Mouse (Mus musculus) right cerebral cortex, postnatal 14 days (tissue): ENCODE measurements around the gene Ubox5.
"Not testable (repeated sequence)": the region's sequence is repeated elsewhere in the genome, so short reads cannot be mapped to it uniquely, and the experiment has no call there.

Experiments
- DNase-seq: peaks from one replicate; pipeline ENCODE4 v3.0.0; 2022

Ubox5 gene

DNA sequence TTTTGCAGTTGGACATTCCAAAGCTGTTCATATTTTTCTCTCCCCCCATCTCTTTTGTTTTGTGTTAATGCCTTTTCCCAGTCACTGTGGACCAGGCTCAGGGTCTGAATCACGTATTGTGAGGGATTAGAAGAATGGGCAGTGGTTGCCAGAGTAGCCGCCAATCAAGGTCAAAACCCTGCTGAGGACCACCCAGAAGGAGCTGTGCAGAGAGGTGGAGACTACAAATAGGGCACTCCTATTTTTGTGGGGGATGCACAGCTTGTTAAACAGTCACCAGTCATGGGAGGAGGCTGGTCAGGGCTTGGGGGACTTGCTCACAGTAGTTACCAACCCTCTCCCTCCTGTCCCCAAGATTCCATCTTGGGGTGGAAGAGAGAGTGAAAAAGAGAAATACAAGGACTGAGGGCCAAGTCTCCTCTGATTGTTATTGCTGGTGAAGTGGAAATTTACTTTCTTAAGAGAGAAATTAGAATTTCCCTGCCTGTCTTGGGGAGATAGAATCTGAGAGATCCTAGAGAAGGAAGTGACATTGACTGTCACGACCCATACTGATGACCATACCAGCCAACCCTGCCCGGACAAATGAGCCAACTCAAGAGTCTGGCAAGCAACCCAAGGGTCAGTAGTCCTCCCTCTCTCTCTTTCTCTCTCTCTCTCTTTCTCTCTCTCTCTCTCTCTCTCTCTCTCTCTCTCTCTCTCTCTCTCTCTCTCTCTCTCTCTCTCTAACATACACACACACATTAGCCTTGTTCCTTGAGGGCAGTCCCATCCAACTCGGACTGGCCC lies 3.2 kb upstream of the Ubox5 start:
- no peak for DNase-seq

DNA sequence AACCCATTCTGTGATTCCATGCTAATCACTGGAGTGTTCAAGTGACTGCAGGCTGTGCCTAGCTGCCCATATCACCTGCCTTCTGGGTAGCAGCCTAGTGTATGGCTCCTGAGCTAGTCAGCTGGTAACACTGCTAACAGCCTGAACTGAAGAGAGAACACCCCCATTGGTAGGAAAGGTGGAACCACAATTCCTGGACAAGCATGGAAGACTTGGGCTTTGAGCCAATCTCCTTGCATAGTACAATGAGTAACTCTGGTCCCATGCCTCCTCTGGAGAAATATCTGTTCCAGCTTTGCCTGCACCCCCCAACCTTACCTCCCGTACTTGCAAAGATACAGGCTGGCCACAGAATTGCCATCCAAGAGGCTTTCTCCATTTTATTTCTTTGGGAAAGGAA lies 2.6 kb upstream of the Ubox5 start:
- no peak for DNase-seq

DNA sequence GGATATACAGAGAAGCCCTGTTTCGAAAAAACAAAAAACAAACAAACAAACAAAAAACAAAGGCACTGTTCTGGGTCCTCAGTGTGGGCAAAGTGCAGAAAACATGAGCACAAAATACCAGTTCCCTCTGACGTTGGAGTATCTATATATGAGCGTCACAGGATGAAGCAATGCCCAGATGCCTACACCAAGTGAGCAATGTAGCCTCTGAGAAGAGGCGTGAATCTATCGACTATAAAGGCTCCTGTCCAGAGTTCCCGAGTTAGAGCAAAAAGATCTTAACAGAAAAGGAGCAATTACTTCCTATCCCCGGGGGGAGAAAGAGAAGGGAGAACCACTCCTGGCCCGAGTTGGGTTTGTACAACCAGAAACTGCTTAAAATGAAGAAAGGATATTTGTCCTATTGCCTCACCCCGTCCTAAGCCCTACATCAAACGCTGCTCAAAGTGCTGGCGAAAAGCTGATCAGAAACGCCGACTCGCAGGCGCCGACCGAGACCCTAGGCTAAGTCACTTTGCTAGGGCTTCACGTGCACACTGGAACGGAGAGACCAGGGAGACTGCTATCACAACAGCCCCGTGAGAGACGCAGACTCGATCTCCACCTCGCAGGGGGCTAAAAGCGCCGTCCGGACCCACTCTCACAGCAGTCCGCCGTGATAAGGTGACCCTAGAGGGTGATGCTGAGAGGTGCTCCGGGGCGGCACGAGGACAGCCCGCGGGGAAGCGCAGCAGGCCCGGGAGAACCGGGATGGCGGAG lies 579 bp downstream of the Ubox5 start:
- no peak for DNase-seq

DNA sequence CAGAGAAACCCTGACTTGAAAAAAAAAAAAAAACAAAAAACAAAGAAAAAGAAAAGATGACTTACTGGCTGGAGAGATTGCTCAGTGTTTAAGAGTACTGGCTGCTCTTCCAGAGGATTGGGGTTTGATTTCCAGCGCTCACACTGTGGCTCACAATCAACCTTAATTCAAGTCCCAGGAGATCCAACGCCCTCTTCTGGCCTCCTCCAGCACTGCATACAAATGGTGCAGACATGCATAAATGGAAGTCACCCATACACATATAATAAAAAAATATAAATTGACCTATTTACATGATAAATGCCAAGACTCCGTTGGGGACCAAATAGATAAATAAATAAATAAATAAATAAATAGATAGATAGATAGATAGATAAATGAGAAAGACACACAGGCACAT lies 1.4 kb downstream of the Ubox5 start:
- DNase-seq, result peak; percentile 17

DNA sequence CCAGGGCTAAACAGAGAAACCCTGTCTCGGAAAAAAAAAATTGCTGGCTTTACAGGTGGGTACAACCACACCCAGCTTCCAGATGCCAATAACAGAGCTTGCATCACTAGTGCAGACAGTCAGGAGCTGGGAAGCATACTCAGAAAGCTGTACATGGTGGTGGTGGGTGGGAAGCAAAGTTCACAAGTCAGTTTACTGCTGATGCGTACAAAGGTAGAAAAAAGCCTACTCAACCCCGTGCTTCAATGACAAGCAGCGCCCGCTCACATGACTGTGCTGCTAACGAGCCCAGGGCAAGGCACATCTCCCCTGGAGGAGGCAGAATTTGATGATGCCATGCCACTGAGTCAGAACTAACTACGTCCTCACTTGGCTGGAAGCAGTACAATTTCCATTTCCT lies 10.9 kb downstream of the Ubox5 start:
- DNase-seq, result no peak

DNA sequence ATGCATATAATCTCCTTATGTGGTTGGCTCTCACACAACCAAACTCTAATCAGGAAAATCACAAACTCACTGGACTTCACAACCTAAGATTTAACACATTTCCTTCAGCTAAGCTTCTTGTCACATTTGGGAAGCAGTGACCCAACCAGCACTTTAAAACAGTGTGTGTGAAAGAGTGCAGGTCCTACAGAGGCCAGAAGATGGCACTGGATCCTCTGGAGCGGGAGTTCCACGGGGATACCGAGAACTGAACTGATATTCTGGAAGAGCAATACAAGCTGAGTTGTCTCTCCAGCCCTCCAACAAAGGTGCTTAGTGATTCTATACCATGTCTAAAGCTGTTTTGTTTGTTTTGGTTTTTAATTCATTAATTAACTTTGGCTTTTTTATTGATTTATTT lies 16.7 kb downstream of the Ubox5 start:
- no peak for DNase-seq

DNA sequence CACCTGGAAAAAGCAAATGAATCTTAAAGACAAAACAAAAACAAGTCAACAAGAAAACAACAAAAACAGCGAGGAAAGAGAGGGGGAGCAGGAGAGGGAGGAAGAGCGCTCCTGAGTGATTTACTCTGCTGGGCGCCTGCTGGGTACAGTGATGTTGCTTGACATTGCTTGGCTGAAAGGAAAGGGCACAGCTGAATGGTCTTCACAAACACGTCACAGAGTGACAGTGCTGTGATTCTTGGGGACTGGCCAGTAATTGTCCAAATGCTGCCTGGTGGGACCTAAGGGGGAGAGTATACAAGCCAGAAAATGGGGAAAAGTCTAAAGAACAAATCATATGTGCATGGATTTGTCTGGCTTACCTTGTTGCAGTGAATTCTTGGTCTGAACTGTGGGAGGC lies 27.6 kb downstream of the Ubox5 start:
- DNase-seq, result no peak

DNA sequence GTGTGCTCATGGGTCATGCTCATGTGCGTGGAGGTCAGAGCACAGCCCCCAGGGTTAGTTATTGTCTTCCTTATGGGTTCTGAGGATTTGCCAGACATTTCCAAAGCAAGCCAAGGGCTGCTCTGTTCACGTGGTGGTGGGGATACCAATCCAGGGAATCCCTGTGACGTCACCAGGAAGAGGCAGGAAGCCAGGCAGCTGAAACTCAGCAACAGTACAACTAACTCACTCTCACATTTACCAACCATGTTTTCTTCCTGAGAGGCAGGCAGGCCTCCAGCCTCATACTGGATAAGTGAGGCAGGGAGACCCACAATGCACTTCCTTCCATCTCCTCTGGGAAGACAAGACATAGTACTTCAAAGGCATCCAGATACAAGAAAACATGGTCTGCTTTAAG lies 31.4 kb downstream of the Ubox5 start:
- DNase-seq, result no peak

DNA sequence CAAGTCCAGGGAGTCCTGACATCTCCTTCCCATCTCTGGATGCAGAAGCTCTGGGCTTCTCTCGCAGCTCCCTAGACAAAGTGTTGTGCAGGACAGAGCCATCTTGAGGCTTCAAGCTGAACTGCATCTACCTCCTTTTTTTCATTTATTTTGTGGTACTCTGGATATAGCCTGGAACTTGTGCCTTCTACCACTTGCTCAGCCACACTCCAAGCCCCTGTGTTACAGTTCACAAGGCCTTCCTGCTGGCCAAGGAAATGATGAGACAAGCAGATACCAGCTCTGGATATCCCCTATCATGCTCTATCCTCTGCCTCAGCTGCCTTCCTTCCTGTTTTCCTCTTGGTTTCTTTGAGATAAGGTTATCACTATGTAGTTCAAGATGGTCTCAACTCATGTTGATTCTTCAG lies 32.2 kb downstream of the Ubox5 start:
- DNase-seq, result no peak

DNA sequence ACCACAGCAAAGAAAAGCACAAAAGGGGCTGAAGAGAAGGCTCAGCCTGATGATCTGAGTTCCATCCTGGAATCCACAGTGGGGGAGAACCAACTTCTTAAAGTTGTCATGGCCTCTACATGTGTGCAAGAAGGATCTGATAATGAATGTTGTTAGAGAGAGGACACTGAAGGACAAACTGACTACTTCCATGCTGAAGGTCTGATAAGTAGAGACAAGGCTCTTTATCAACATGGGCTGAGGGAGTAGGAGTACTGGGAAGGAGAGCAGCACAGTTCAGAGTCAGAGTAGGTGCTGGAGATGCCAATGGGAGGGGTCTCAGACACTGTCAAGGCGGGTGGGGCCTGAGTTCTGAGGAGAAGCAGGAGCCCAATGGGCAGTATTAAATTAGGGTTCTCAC lies 34.2 kb downstream of the Ubox5 start:
- DNase-seq, result no peak

DNA sequence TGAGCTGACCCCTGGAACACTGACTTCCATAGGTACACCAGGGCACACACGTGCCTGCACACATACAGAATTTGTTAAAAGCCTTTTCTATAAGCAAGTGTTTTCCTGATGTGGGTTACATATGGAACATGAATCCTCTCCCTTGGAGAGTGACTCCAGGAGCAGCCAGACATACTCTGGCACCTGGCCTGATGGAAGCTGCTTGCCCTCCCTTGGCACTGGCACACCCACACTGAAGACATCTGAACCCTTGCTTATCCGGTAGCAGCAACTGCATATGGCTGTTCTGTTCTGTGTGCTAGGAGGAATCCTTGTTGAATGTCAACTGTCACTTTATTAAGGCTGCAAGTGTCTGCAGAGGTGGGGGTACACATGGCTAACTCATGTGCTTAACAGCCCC lies 38.8 kb downstream of the Ubox5 start:
- no peak for DNase-seq

DNA sequence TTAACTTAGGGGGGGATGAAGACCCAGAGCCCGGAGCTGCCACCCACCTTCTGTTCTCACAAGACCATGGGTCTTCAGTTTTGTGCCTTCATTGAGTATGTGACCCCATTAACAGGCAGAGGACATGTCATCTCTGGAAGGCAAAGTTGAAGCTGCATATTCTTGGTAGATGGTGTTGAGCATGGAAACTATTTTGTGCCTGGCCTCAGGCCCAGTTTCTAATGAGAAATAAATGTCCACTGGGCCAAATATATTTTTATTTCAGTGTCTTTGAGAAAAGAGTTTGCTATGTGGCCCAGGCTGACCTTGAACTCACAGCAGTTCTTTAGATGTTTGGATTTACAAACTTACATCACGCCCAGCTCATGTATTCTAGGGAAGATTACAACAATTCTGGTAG lies 40.1 kb downstream of the Ubox5 start:
- no peak for DNase-seq

DNA sequence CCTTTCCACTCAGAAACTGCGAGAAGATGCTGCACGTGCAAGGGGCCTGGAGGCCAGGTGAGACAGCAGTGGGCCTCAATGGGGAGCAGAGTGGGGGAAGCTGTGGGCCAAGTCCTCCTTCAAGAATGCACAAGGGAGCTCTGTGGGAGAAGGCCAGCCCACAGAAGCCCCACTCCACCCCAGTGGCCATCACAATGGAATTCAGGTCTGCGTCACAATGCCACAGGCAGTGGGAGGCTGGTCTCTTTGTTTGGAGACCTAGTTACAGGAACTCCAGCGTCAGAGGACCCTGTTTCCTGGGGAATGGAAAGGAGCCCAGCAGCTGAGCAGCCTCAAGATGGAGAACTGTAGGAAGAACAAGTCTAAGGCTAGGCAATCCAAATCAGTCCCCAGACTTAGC lies 40.7 kb downstream of the Ubox5 start:
- DNase-seq, result no peak

DNA sequence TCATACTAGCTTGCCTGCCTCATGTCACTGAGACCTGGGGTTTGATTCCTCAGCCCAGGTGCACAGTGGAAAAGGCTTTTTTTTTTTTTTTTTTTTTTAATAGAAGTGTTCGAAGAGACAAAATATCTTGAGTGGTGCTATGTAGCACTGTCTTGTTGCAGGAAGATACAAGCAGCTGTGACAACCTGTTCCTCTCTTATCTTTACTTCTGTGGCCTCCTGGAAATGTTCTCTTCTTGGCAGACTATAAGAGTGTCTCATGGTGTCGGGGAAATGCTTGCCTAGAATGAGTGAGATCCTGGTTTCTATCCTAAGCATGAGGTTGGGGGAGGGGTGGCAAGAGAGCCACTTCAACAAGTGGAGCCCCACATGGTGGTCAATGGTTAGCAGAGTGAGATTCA lies 41.5 kb downstream of the Ubox5 start:
- no peak for DNase-seq

DNA sequence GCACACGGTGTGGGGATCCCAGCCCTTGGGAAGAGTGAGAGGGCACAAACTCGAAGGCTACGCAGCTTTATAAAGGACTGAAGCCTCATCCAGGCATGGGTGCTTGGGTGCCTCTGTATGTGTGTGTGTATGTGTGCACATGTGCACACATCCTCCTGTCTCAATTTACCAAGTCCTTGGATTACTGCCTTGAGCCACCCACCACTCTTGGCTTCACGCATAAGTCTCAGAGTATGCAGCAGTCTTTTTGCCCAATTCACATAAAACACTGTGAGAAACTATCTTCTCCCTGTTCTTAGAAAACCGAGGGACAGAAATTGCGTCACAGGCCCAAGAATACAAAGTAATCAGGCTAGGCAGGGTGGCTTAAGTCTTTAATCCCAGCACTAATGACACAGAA lies 43.8 kb downstream of the Ubox5 start:
- peak; percentile 32 for DNase-seq

DNA sequence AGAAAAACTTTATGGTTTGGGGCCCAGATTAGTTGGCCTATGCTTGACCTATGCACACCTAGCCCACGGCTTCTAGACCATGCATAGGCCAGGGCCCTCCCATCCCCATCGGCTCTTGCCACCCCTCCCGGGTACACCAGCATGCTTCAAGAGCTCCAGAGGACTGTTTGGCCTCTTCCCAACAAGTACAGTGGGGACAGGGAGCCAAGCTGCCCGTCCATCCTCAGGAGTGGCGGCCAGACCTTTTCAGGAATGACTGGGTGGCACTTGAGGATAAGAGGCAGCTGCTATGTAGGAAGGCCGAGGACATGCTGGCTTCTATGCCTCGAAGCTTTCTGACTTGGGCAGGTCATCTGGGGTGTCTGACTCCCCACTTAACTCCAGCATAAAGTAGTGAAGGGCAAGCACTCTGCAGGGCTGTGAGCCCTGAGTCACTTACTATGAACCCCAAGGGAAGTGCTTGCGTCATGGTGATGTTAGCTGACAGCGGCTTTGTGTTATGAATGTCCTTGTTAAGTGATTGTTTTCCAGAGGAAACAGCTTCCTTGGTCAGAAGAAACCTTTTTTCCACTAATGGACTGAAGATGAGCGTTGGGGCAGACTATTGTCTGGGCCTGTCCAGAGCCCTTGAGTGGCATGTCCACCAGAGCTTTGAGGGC lies 45.8 kb downstream of the Ubox5 start:
- DNase-seq, result no peak

DNA sequence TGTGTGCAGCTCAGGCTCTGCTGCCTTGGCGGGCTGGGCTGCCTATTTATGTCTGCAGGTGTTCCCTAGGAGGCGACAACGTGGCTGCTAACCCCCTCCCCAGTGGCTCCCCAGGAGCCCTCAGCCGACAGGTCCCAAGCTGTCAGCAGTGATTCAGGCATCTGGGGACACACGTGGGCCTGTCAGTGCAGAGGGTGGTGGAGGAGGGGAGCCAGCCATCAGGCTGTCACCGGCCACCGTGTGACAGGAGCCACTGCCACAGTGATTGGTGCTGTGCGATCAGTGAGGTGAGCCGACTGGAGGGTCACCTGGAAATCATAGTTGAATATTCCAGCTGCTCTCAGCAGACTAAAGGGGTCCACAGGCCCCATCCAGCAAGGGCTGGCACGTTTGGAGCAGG lies 47.3 kb downstream of the Ubox5 start, which contains the start of gene Avp:
Gene Avp (minus strand): TSS at position 3 of the 400 bp plus-strand sequence.
- no peak for DNase-seq

DNA sequence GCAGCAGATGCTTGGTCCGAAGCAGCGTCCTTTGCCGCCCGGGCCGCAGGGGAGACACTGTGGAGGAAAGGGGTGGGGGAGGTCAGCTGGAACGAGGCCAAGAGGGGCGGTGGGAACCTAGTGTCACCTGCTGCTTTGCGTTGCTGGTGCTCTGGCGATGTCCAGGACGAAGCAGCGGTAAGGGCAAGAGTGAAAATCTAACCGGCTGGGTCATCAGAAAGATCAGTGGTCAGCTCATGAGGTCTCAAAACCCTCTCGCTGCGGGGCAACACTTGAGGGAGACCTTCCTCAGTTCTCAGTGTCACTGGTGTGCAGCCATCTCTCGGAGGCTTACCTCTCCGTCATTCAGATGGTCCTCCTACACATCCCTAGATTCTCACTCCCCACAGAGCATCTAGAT lies 48.6 kb downstream of the Ubox5 start:
- DNase-seq, result no peak

DNA sequence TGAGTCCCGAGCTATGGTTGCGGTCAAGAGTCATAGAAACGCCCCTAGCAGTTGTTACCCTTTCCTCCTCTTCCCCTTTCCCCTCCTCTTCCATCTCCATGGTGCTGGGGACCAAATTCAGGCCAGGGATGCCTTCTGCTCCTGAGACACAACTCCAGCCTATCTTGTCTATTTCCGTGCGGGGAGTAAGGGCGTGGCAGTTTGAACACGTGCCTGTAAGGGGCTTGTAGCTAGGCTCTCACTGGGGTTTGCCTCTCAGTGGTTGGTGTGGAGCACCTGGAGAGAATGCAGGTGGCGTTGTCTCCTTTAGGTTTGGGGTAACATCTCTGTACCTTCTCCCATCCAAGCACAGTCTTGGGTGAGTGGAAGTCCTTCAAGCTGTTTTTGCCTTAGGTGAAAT lies 50.0 kb downstream of the Ubox5 start:
- no peak for DNase-seq

DNA sequence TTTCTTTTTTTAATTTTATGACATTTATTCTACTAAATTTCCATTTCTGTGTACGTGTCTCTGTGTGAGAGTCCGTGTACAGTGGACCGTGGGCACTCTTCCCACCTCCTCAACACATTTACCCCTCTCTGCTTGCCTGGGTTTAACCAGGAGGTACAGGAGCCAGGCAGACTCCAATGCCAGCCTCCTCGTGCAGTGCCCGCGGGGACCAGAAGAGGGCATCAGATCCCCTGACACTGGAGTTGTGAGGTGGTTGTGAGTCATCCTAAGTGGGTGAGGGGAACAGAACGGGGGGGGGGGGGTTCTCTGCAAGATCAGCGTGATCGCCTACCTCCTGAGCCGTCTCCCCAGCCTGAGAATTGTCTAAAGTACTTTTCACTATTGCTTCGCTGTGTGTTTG lies 51.7 kb downstream of the Ubox5 start:
- peak; percentile 64 for DNase-seq

DNA sequence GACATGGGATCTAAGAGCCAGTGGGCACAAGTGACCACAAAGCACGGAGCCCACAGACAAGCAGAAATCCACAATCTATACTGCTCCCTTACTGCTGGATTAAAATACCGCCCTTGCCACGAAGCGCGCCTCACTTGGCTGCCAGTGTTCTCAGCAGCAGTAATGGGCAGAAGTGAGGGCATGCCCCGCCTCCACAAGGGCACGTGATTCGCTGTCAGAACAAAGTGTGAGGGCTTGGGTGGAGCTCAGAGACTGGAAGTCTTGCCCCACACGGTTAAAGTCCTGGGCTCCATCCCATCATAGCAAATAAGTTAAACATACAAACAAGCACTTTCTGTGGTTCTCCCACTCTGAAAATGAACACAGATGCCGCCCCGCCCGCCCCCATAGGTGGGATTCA lies 52.2 kb downstream of the Ubox5 start:
- DNase-seq, result no peak

DNA sequence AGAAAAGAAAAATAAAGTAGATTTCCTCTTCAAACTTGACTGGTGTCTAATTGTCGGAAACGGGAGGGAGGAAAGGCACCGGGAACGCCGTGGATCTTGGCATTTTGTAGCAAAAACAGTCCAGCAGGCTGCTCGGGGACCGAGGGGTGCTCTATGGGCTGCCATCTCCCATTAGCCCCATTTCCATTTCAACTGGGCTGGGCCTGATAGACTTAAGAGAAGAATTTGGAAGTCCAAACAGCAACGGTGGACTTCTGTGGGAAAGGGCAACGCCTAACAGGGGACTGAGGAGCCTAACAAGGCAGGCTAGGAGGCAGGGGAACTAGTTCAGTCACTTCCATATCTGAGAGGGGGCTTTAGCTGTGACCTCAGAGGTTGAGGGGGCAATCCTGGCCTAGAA lies 52.8 kb downstream of the Ubox5 start:
- DNase-seq, result no peak

DNA sequence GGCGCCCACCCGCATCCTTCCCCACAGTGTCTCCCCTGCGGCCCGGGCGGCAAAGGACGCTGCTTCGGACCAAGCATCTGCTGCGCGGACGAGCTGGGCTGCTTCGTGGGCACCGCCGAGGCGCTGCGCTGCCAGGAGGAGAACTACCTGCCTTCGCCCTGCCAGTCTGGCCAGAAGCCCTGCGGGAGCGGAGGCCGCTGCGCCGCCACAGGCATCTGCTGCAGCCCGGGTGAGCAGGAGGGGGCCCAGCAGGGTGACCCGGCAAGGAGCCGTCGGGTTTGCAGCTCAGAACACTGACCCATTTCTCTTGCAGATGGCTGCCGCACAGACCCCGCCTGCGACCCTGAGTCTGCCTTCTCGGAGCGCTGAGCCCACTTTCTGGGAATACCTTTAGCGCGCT lies 53.3 kb downstream of the Ubox5 start:
- not testable (repeated sequence) for DNase-seq

DNA sequence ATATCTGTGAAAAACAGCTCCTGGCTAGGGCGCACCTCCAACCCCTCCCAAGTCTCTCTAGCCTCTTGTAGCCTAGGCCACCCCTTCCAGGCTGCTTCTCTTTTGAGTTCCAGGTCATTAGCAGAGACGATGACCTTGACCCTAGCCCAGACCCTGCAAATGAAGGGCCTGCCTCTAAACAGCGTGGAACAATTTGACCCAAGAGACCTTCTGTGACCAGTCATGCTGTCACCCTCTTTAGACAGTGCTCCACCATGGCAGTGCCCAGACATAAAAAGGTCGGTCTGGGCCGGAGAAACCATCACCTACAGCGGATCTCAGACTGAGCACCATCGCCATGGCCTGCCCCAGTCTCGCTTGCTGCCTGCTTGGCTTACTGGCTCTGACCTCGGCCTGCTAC lies 54.0 kb downstream of the Ubox5 start, which contains the start of gene Oxt:
Gene Oxt (plus strand): TSS at position 301 of the 400 bp plus-strand sequence.
- no peak for DNase-seq
